Mouse (Mus musculus) Patski (cell line): ENCODE measurements around the gene Cisd3. TPM values are rescaled to one million over a fixed set of nuclear protein-coding genes. Genes with fewer than 3 reads are reported as not detected.

ENCODE experiments used
- ATAC-seq: fragments of 100-300 bp; one replicate; pipeline ENCODE4 v1.8.0; 2021
- CTCF ChIA-PET: fragments of 350-600 bp; sonication (Branson Sonifier 250); formaldehyde crosslinking; loops from one replicate; lab custom pipeline; 2022; ENCODE audit warnings: inconsistent platforms; lab: Charles Lee
- POLR2A ChIA-PET: fragments of 350-600 bp; sonication (Branson Sonifier 250); formaldehyde crosslinking; loops from one replicate; lab custom pipeline; 2022; ENCODE audit warnings: antibody characterized with exemption, inconsistent platforms; lab: Charles Lee
- DNase-seq: peaks from one replicate; pipeline ENCODE4 v3.0.0-alpha.2; 2011; ENCODE audit warnings: low read depth, low spot score
- H3K27me3 ChIP-seq: fragments of 371-371 bp; one replicate; pipeline ENCODE4 v1.5.1; 2021
- CTCF ChIP-seq: fragments of 100-300 bp; IDR thresholded peaks from one replicate; pipeline ENCODE4 v1.5.1; 2021
- in situ Hi-C: fragments of 300-500 bp; cut with MboI; formaldehyde crosslinking; loops from 3 replicates; pipeline ENCODE4 v1.11.1; 2018; ENCODE audit warnings: low pct_unique_long_range_greater_than_20kb, mixed read lengths
- polyA plus RNA-seq: library from polyadenylated mRNA; unstranded; gene quantifications from one replicate; pipeline ENCODE4 v1.2.3, GENCODE M21; 2021

The Cisd3 gene
- polyA plus RNA-seq, 1 experiment from 2014 or later: 60.3 TPM

GRCm38 (mm10) chr11:97696669-97697068 lies 11.0 kb downstream of the Cisd3 start:
- no peak for ATAC-seq
- ChIA-PET POLR2A (interaction anchor here (0.7 to 1.1 kb wide), 2 partner anchors 10 to 60 kb away, joined by 4 read pairs; no protein-coding TSS in a partner anchor), CTCF (no interaction called here)
- TF ChIP-seq CTCF: no peak
- in situ Hi-C loops: loop anchor here (5.0 kb wide), 1 partner anchor 49 kb away; no protein-coding TSS in a partner anchor
- no peaks in the 10 kb centered on the region for H3K27me3 ChIP-seq
- no peak for DNase-seq

DNA sequence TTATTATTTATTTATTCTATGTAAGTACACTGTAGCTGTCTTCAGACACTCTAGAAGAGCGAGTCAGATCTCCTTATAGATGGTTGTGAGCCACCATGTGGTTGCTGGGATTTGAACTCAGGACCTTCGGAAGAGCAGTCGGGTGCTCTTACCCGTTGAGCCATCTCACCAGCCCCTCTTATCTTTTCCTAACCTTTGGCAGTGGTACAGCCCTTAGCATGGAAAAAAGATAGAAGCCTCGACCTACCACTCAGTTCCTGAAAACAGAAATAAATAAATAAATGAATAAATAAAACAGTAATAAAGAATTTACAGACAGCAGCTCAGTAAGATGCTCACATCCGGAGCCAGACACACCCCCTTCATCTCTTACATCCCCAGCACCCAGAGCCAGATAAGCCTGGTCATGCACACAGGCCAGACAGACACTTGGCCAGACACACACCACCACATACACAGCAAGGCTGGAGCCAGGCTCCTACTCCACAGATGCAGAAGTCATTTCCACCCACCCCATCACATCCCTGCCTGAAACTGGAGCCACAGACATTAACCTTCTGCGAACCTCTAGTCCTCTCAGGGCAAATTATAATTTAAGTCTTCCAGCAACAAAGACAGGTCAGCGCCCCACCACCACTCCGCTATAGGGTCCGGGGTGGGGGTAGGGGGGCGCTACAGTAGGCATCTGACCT lies 11.7 kb downstream of the Cisd3 start:
- POLR2A ChIA-PET: interaction anchor here (0.7 to 1.6 kb wide), 3 partner anchors 11 to 61 kb away, joined by 4 read pairs; no protein-coding TSS in a partner anchor
- H3K27me3 ChIP-seq: no peaks in the 10 kb centered on the region
- no peak for DNase-seq
- ATAC-seq: no peak
- CTCF ChIA-PET: interaction anchor here (1.2 kb wide), 1 partner anchor 55 kb away, joined by 4 read pairs; no protein-coding TSS in a partner anchor
- in situ Hi-C loops: loop anchor here (5.0 kb wide), 1 partner anchor 50 kb away; no protein-coding TSS in a partner anchor
- TF ChIP-seq CTCF: no peak

GRCm38 (mm10) chr11:97697891-97698529 lies 12.4 kb downstream of the Cisd3 start:
- no peaks in the 10 kb centered on the region for H3K27me3 ChIP-seq
- ChIA-PET CTCF (interaction anchor here (0.7 to 3.7 kb wide), 8 partner anchors 8 to 68 kb away, joined by 3 to 13 read pairs (median 4); partner anchors contain the start of gene Epop), POLR2A (interaction anchor here (0.5 to 1.6 kb wide), 5 partner anchors 12 to 274 kb away, joined by 4 to 6 read pairs (median 4); no protein-coding TSS in a partner anchor)
- in situ Hi-C loops: loop anchor here (5.0 kb wide), 1 partner anchor 51 kb away; no protein-coding TSS in a partner anchor
- DNase-seq (no peak), ATAC-seq (no peak)
- TF ChIP-seq CTCF: no peak

DNA sequence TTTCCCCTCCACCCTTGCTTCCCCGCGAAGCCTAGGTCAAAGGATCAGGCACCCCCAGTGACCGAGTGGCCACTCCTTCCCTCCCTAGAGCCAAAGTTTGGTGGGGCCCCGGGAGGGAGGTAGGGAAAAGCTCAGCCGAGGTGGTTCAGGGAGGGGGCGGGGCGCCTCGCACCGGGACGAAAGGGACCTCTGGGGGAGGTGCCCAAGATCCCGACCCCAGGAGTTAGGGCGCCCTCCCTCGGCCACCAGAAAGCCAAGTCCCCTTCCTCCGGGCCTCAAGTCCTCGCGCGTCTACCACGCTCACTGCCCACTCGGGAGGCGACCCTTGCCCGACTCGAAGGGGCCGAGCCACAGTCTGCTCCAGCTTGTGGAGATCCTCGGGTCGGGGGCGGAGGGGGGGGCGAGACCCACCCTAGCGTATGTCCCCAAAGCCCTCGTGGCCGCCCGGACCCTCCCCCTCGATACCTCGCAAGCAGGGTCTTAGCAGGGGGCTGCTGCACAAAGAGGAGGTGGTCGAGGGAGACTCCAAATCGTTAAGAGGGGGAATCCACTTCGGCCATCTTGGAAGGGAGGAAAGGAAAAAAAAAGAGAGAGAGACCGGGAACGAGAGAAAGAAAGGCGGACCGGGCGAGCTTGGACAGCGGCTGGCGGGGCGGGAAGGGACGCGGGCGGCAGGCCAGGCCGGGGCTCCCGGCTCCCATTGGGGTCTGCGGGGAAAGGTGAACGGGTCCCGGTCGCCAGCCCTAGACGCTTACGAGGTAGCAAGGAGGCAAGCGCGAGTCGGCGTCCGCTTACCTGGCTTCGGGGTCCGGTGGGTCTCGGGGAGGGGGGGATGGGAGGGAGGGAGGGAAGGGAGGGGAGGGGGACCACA lies 13.3 kb downstream of the Cisd3 start:
- in situ Hi-C loops: loop anchor here (5.0 kb wide), 1 partner anchor 52 kb away; no protein-coding TSS in a partner anchor
- ChIA-PET CTCF (interaction anchor here (0.7 to 3.7 kb wide), 9 partner anchors 9 to 69 kb away, joined by 3 to 13 read pairs (median 4); partner anchors contain the start of gene Epop), POLR2A (interaction anchor here (0.5 to 1.6 kb wide), 6 partner anchors 13 to 273 kb away, joined by 3 to 6 read pairs (median 4); no protein-coding TSS in a partner anchor)
- ATAC-seq: peak; percentile 5
- no peak for DNase-seq
- H3K27me3 ChIP-seq: no peaks in the 10 kb centered on the region
- no peak for TF ChIP-seq CTCF

DNA sequence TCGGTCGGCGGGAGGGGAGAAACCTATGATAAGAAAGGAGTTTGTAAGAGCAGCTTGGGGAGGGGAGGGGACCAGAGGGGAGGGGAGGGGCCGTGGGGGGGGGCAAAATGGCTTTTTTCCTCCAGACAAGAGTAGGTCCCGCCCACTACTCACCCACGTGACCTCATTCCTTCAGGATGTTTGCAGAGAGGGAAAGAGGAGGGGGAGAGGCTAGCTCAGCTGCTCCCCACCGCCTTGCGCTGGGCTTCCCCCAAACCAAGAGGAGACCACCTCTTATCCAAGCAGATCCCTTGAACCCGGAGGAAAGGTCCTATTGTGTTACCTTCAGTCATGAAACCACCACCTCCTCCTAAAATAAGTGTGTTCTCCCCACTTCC lies 14.0 kb downstream of the Cisd3 start:
- ChIA-PET CTCF (interaction anchor here (1.9 to 3.7 kb wide), 3 partner anchors 13 to 69 kb away, joined by 5 to 13 read pairs (median 7); no protein-coding TSS in a partner anchor), POLR2A (interaction anchor here (1.0 to 1.6 kb wide), 3 partner anchors 21 to 123 kb away, joined by 3 to 6 read pairs (median 3); no protein-coding TSS in a partner anchor)
- in situ Hi-C loops: loop anchor here (5.0 kb wide), 1 partner anchor 52 kb away; no protein-coding TSS in a partner anchor
- ATAC-seq: no peak
- H3K27me3 ChIP-seq: no peaks in the 10 kb centered on the region
- DNase-seq: no peak
- TF ChIP-seq CTCF: no peak

DNA sequence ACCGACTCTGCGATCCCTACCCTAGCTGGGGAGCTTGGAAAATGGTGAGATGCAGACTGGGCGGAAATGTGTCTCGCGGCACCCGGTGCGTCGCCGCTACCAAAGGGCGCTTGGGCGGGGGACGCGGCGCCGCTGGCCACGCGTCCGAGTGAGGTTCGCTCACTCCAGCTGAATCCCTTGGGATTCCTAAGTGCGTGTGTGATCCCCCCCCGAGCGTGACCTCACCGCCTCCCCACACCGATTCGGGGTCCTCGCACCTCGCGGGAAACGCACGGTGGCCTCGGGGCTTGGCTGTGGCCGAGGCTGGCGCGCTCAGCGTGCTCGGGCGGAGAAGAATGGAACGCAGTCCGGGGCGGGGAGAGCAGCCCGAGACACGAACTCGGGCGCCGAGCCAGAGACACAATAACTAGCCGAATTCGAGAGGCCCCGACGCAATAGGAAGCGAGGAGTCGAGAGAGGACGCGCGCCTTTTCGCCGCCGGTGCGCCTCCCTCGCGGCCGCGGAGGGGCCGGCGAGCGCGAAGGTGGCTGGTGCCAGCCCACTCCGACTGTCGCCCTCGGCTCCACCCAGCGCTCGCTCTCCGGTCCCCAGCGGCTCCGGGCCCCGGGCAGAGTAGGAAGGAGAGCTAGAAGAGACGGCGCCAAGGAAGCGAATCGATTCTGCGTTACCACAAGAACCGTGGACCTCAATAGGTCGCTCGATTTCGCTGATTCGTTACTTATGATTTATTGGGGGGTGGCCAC lies 14.5 kb downstream of the Cisd3 start, which contains the start of gene Pcgf2:
TSS of gene Pcgf2 (minus strand) at position 495 of the 743 bp plus-strand sequence.
- DNase-seq (no peak), ATAC-seq (peak; percentile 5)
- no peak for TF ChIP-seq CTCF
- no peaks in the 10 kb centered on the region for H3K27me3 ChIP-seq
- ChIA-PET POLR2A (interaction anchor here (1.0 kb wide), 2 partner anchors 21 to 123 kb away, joined by 3 read pairs; no protein-coding TSS in a partner anchor), CTCF (interaction anchor here (1.9 to 3.7 kb wide), 3 partner anchors 14 to 69 kb away, joined by 5 to 13 read pairs (median 7); no protein-coding TSS in a partner anchor)
- in situ Hi-C loops: no loop called here

DNA sequence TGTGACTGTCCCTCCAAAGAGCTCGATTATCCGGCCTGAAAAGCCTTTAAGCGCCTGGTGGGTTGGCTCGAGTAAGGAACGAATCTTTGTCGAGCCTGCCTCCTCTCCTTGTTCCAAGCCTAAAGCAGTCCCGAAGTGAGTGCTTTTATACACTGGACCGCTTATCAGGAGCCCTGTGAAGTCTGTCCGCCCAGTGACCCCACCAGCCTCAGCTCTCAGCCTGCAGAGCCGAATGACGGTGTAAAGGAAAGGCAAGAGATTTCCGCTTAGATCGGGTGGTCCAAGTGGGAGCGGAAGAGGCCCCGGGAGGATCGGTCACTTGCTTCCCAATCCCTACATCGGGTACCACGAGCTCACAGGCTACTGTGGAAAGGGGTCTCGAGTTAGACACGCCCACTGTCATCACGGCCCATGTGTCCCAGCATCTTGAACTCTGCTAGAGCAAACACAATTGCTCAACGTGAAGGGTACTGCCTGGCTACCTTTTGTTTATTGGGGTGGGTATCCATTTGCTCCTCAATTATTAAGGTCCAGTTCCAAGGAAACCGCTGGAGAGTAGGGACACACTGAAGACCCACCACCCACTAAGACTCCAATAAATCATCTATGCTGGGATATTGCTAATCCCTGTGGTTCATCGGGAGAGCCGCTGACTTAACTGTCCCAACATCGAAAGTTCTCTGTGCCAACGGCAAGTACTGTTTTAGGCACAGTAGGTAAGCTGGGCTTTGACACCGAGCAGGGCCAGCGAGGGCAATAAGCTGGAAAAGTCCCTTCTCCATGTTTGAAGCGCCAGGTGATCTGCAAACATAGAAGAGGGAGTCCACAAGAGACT lies 15.3 kb downstream of the Cisd3 start:
- no peak for DNase-seq
- in situ Hi-C loops: no loop called here
- TF ChIP-seq CTCF: no peak
- ChIA-PET POLR2A (no interaction called here), CTCF (interaction anchor here (1.9 to 3.7 kb wide), 2 partner anchors 56 to 70 kb away, joined by 5 to 13 read pairs; no protein-coding TSS in a partner anchor)
- ATAC-seq: no peak
- H3K27me3 ChIP-seq: no peaks in the 10 kb centered on the region
